Mouse (Mus musculus): ENCODE measurements around the gene Msln. TPM values are rescaled to one million over a fixed set of nuclear protein-coding genes. Genes with fewer than 3 reads are reported as not detected.
"Not testable (repeated sequence)": the region's sequence is repeated elsewhere in the genome, so short reads cannot be mapped to it uniquely, and the experiment has no call there.

Gene Msln
- polyA plus RNA-seq, 1 experiment from 2014 or later = 0.48 TPM

GRCm38 (mm10) chr17:25741471-25741870 lies 12.7 kb downstream of the Msln start:
- not testable (repeated sequence) for H3K9me3 ChIP-seq (replicated peaks; ENCODE audit: control insufficient read depth, low read length); H3K27ac ChIP-seq (ENCODE audit: low read depth, low read length); DNase-seq (ENCODE audit: low spot score); H3K27me3 ChIP-seq (replicated peaks; ENCODE audit: control insufficient read depth, insufficient read depth, low read length); H3K4me1 ChIP-seq (ENCODE audit: control insufficient read depth, insufficient read depth, low read length); H3K4me2 ChIP-seq (ENCODE audit: low read length); H3K4me3 ChIP-seq (ENCODE audit: low read depth, low read length); ATAC-seq; H3K36me3 ChIP-seq (ENCODE audit: control insufficient read depth, insufficient read depth, low read length); H3K9ac ChIP-seq (ENCODE audit: low read length)
- 68% methylated on average over 12 of the region's 12 CpGs for WGBS

DNA sequence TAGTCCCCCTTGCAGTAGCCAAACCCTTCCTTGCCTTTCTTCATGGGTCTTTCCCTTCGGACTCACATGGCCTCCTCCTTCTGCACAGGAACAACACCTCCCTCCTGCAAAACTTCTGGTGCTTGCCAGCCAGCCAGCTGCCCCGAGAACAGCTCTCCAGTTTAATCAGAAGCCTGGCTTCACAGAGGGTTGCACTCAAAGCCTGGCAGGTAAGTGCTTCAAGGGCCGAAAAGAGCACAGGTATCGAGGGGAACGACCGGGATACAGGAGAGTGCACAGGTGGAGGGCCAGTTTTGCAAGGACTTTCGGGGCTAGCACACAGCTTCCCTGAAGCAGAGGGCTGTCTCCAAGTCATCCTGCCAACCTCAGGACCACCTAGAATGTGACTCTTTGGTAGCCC lies 15.3 kb downstream of the Msln start:
- WGBS = 79% methylated on average over 7 of the region's 7 CpGs
- H3K4me2 ChIP-seq (ENCODE audit: low read length) = no peak overlapping the region
- ATAC-seq (no peak), DNase-seq (ENCODE audit: low spot score) (no peak)
- no peaks in the 10 kb centered on the region for H3K9me3 ChIP-seq (replicated peaks; ENCODE audit: control insufficient read depth, low read length)
- H3K36me3 ChIP-seq (ENCODE audit: control insufficient read depth, insufficient read depth, low read length) = no peaks in the 10 kb centered on the region
- H3K9ac ChIP-seq (ENCODE audit: low read length) = no peak overlapping the region
- no peak overlapping the region for H3K27ac ChIP-seq (ENCODE audit: low read depth, low read length)
- H3K27me3 ChIP-seq (replicated peaks; ENCODE audit: control insufficient read depth, insufficient read depth, low read length) = no peaks in the 10 kb centered on the region
- H3K4me1 ChIP-seq (ENCODE audit: control insufficient read depth, insufficient read depth, low read length) = no peaks in the 10 kb centered on the region
- H3K4me3 ChIP-seq (ENCODE audit: low read depth, low read length) = no peak overlapping the region

DNA sequence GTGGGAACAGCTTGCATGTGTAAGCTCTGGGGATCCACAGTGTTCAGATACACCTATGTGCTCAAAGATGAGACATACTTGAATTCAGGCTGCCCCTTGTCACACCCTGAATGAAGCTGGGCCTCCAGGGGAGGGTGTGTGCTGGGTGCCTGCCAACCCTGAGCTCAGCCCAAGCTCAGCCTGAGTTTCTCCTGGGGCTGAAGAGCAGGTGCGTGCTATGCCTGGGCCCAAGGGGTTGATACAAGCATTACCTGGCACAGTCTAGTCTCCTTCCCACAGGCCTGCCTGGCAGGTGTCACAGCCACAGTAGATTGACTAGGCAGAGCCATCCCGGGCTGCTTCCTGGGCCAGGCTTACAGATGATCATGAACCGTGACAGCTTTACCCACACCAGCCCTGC lies 18.4 kb downstream of the Msln start, which contains the start of gene Mslnl:
Gene Mslnl (plus strand): TSS at position 298 of the 400 bp plus-strand sequence.
- H3K9ac ChIP-seq (ENCODE audit: low read length) = no peak within 1 kb of the TSS
- DNase-seq (ENCODE audit: low spot score) = no peak
- no peak within 1 kb of the TSS for H3K4me2 ChIP-seq (ENCODE audit: low read length)
- no peak within 1 kb of the TSS for H3K27ac ChIP-seq (ENCODE audit: low read depth, low read length)
- H3K9me3 ChIP-seq (replicated peaks; ENCODE audit: control insufficient read depth, low read length) = no peaks in the 10 kb centered on the region
- H3K4me3 ChIP-seq (ENCODE audit: low read depth, low read length) = no peak within 1 kb of the TSS
- no peaks in the 10 kb centered on the region for H3K27me3 ChIP-seq (replicated peaks; ENCODE audit: control insufficient read depth, insufficient read depth, low read length)
- WGBS = 78% methylated on average over 3 of the region's 3 CpGs
- no peaks in the 10 kb centered on the region for H3K4me1 ChIP-seq (ENCODE audit: control insufficient read depth, insufficient read depth, low read length)
- H3K36me3 ChIP-seq (ENCODE audit: control insufficient read depth, insufficient read depth, low read length) = peaks cover 3% of the 10 kb centered on the region; the same call in 1 of the 2 replicates
- ATAC-seq = no peak

GRCm38 (mm10) chr17:25735246-25735645 lies 18.9 kb downstream of the Msln start:
- H3K9me3 ChIP-seq (replicated peaks; ENCODE audit: control insufficient read depth, low read length) = no peaks in the 10 kb centered on the region
- no peak overlapping the region for H3K4me3 ChIP-seq (ENCODE audit: low read depth, low read length)
- no peaks in the 10 kb centered on the region for H3K4me1 ChIP-seq (ENCODE audit: control insufficient read depth, insufficient read depth, low read length)
- peaks cover 8% of the 10 kb centered on the region for H3K36me3 ChIP-seq (ENCODE audit: control insufficient read depth, insufficient read depth, low read length)
- DNase-seq (ENCODE audit: low spot score) (no peak), ATAC-seq (no peak)
- H3K27ac ChIP-seq (ENCODE audit: low read depth, low read length) = no peak overlapping the region
- WGBS = 83% methylated on average over 5 of the region's 5 CpGs
- H3K4me2 ChIP-seq (ENCODE audit: low read length) = no peak overlapping the region
- H3K27me3 ChIP-seq (replicated peaks; ENCODE audit: control insufficient read depth, insufficient read depth, low read length) = no peaks in the 10 kb centered on the region
- H3K9ac ChIP-seq (ENCODE audit: low read length) = no peak overlapping the region

DNA sequence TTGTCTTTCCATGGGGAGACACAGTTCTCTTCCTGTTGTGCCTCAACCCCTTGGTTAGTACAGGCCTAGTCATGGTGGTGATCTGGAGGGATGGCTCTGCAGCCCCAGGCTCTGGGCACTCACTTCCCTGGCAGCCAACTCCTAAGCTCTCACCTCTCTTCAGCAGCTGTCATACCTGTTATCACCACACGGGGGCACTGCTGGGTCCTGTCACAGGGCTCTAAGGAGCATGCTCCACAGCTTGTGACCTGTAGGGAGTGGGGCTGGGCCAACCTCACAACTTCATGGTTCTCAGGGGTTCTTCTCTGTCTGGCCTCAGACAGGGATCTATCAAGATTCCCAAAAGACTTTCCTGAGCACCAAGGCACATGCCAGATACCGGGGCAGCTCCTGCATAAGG lies 22.1 kb downstream of the Msln start:
- Histone ChIP-seq H3K9ac (ENCODE audit: low read length) (no peak overlapping the region), H3K4me3 (ENCODE audit: low read depth, low read length) (no peak overlapping the region), H3K27ac (ENCODE audit: low read depth, low read length) (no peak overlapping the region), H3K4me1 (ENCODE audit: control insufficient read depth, insufficient read depth, low read length) (peaks cover 9% of the 10 kb centered on the region), H3K36me3 (ENCODE audit: control insufficient read depth, insufficient read depth, low read length) (peaks cover 14% of the 10 kb centered on the region), H3K27me3 (replicated peaks; ENCODE audit: control insufficient read depth, insufficient read depth, low read length) (no peaks in the 10 kb centered on the region), H3K4me2 (ENCODE audit: low read length) (no peak overlapping the region), H3K9me3 (replicated peaks; ENCODE audit: control insufficient read depth, low read length) (no peaks in the 10 kb centered on the region)
- 15% methylated on average over 2 of the region's 2 CpGs for WGBS
- ATAC-seq (no peak), DNase-seq (ENCODE audit: low spot score) (peak; percentile 87)

- peaks cover 16% of the 10 kb centered on the region for H3K36me3 ChIP-seq (ENCODE audit: control insufficient read depth, insufficient read depth, low read length)
- H3K9me3 ChIP-seq (replicated peaks; ENCODE audit: control insufficient read depth, low read length) = no peaks in the 10 kb centered on the region
- ATAC-seq (no peak; the same call in 1 of the 2 replicates), DNase-seq (ENCODE audit: low spot score) (no peak)
- H3K9ac ChIP-seq (ENCODE audit: low read length) = peak overlapping the region; percentile 71
- peaks cover 20% of the 10 kb centered on the region for H3K4me1 ChIP-seq (ENCODE audit: control insufficient read depth, insufficient read depth, low read length)
- H3K4me2 ChIP-seq (ENCODE audit: low read length) = peak overlapping the region; percentile 84
- H3K27ac ChIP-seq (ENCODE audit: low read depth, low read length) = no peak overlapping the region
- 23% methylated on average over 4 of the region's 4 CpGs for WGBS
- H3K27me3 ChIP-seq (replicated peaks; ENCODE audit: control insufficient read depth, insufficient read depth, low read length) = no peaks in the 10 kb centered on the region
- peak overlapping the region; percentile 45 for H3K4me3 ChIP-seq (ENCODE audit: low read depth, low read length)
Observed at GRCm38 (mm10) chr17:25728009-25728270, 26.2 kb downstream of the Msln start.

GRCm38 (mm10) chr17:25727265-25728008 lies 26.7 kb downstream of the Msln start, which contains the start of the genes Chtf18 and Rpusd1:
Chtf18 (minus strand) TSS chr17:25727419.
Rpusd1 (plus strand) TSS chr17:25727670.
- peak; percentile 99 for ATAC-seq

GRCm38 (mm10) chr17:25725264-25725663 lies 28.9 kb downstream of the Msln start:
- no peak for DNase-seq (ENCODE audit: low spot score)
- no peak overlapping the region for H3K27ac ChIP-seq (ENCODE audit: low read depth, low read length)

More at GRCm38 (mm10) chr17:25727265-25728008, 26.7 kb downstream of the Msln start, which contains the start of the genes Chtf18 and Rpusd1:
- Histone ChIP-seq H3K27me3 (replicated peaks; ENCODE audit: control insufficient read depth, insufficient read depth, low read length) (no peaks in the 10 kb centered on the region), H3K4me2 (ENCODE audit: low read length) (peak within 1 kb of the TSS; percentile 93), H3K9ac (ENCODE audit: low read length) (peak within 1 kb of the TSS; percentile 71), H3K9me3 (replicated peaks; ENCODE audit: control insufficient read depth, low read length) (no peaks in the 10 kb centered on the region), H3K36me3 (ENCODE audit: control insufficient read depth, insufficient read depth, low read length) (peaks cover 16% of the 10 kb centered on the region), H3K27ac (ENCODE audit: low read depth, low read length) (no peak within 1 kb of the TSS), H3K4me1 (ENCODE audit: control insufficient read depth, insufficient read depth, low read length) (peaks cover 20% of the 10 kb centered on the region), H3K4me3 (ENCODE audit: low read depth, low read length) (peak within 1 kb of the TSS; percentile 46)
- WGBS = under 1% methylated on average over 37 of the region's 37 CpGs
- DNase-seq (ENCODE audit: low spot score) = peak; percentile 100

DNA sequence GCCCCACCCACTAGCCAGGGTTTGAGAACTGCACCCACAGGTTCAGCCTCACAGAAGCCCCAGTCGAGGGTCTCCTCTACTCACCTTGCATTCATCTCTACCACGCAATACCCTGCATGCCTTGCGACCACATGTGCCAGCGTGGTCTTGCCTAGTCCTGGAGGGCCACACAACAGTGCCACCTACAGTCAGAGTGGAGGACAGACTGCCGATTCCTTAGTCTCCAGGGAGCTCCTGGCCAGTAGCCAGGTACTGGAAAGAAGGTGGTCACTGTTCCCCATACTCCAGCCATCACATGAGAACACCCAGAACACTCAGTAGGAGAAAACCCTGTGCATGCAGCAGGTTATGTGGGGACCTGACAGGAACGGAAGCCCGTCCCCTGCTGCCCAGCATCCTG lies 30.3 kb downstream of the Msln start:
- H3K9me3 ChIP-seq (replicated peaks; ENCODE audit: control insufficient read depth, low read length) = no peaks in the 10 kb centered on the region
- no peak overlapping the region for H3K9ac ChIP-seq (ENCODE audit: low read length)
- H3K36me3 ChIP-seq (ENCODE audit: control insufficient read depth, insufficient read depth, low read length) = peaks cover 21% of the 10 kb centered on the region; the same call in 1 of the 2 replicates
- WGBS = 83% methylated on average over 7 of the region's 7 CpGs
- H3K27me3 ChIP-seq (replicated peaks; ENCODE audit: control insufficient read depth, insufficient read depth, low read length) = no peaks in the 10 kb centered on the region
- DNase-seq (ENCODE audit: low spot score) (peak; percentile 6), ATAC-seq (no peak)
- no peak overlapping the region for H3K4me2 ChIP-seq (ENCODE audit: low read length)
- peaks cover 20% of the 10 kb centered on the region for H3K4me1 ChIP-seq (ENCODE audit: control insufficient read depth, insufficient read depth, low read length)
- H3K4me3 ChIP-seq (ENCODE audit: low read depth, low read length) = no peak overlapping the region
- H3K27ac ChIP-seq (ENCODE audit: low read depth, low read length) = no peak overlapping the region

More at GRCm38 (mm10) chr17:25725264-25725663, 28.9 kb downstream of the Msln start:
- 86% methylated on average over 6 of the region's 6 CpGs for whole genome bisulfite sequencing
- no peak overlapping the region for H3K4me2 ChIP-seq (ENCODE audit: low read length)
- no peak overlapping the region for H3K4me3 ChIP-seq (ENCODE audit: low read depth, low read length)
- H3K9ac ChIP-seq (ENCODE audit: low read length) = no peak overlapping the region
- H3K27me3 ChIP-seq (replicated peaks; ENCODE audit: control insufficient read depth, insufficient read depth, low read length) = no peaks in the 10 kb centered on the region
- peaks cover 21% of the 10 kb centered on the region for H3K36me3 ChIP-seq (ENCODE audit: control insufficient read depth, insufficient read depth, low read length)
- ATAC-seq = no peak
- H3K9me3 ChIP-seq (replicated peaks; ENCODE audit: control insufficient read depth, low read length) = no peaks in the 10 kb centered on the region
- H3K4me1 ChIP-seq (ENCODE audit: control insufficient read depth, insufficient read depth, low read length) = peaks cover 20% of the 10 kb centered on the region
